Mouse (Mus musculus): ENCODE data around the gene Sec14l2. TPM values are rescaled to one million over a fixed set of nuclear protein-coding genes. Genes with fewer than 3 reads are reported as not detected.

The Sec14l2 gene
- polyA plus RNA-seq, 2 experiments = 4.5 to 9.5 TPM

GRCm38 (mm10) chr11:4148536-4149156 lies 25.4 kb upstream of the Sec14l2 start:
- no peak overlapping the region for H3K27ac ChIP-seq
- no peak overlapping the region for H3K4me3 ChIP-seq (ENCODE audit: insufficient read depth in 1 of 2, low read depth in 2 of 2, low read length in 2 of 2)
- no peaks in the 10 kb centered on the region for H3K27me3 ChIP-seq (ENCODE audit: control insufficient read depth, insufficient read depth, low read length)
- 69% methylated on average over 9 of the region's 9 CpGs for WGBS (ENCODE audit: insufficient replicate concordance)
- no peaks in the 10 kb centered on the region for H3K4me1 ChIP-seq (replicated peaks; ENCODE audit: control insufficient read depth in 2 of 2, insufficient read depth in 2 of 2, low read length in 1 of 2)
- no peak overlapping the region for H3K4me2 ChIP-seq (ENCODE audit: low read depth)
- TF ChIP-seq CTCF (IDR thresholded peaks at IDR 0.05; ENCODE audit: low read depth) (no peak), EP300 (IDR thresholded peaks at IDR 0.05; ENCODE audit: low read depth) (no peak)
- no peaks in the 10 kb centered on the region for H3K9me3 ChIP-seq (ENCODE audit: control insufficient read depth, low read length)
- no peak overlapping the region for H3K9ac ChIP-seq (replicated peaks)
- H3K36me3 ChIP-seq (replicated peaks; ENCODE audit: control insufficient read depth, insufficient read depth, low read depth) = no peaks in the 10 kb centered on the region
- DNase-seq (ENCODE audit: low read depth in 3 of 3, low spot score in 3 of 3) (no peak), ATAC-seq (ENCODE audit: insufficient read depth) (no peak)

- H3K9me3 ChIP-seq (ENCODE audit: control insufficient read depth, low read length) = no peaks in the 10 kb centered on the region
- no peak for ATAC-seq (ENCODE audit: insufficient read depth)
- H3K27ac ChIP-seq = no peak overlapping the region
- TF ChIP-seq CTCF (IDR thresholded peaks at IDR 0.05; ENCODE audit: low read depth) (no peak), EP300 (IDR thresholded peaks at IDR 0.05; ENCODE audit: low read depth) (no peak)
- no peaks in the 10 kb centered on the region for H3K27me3 ChIP-seq (ENCODE audit: control insufficient read depth, insufficient read depth, low read length)
- no peak overlapping the region for H3K4me2 ChIP-seq (ENCODE audit: low read depth)
- H3K36me3 ChIP-seq (replicated peaks; ENCODE audit: control insufficient read depth, insufficient read depth, low read depth) = no peaks in the 10 kb centered on the region
- DNase-seq (ENCODE audit: low read depth in 3 of 3, low spot score in 3 of 3) = no peak
- H3K4me3 ChIP-seq (ENCODE audit: insufficient read depth in 1 of 2, low read depth in 2 of 2, low read length in 2 of 2) = no peak overlapping the region
- no peak overlapping the region for H3K9ac ChIP-seq (replicated peaks)
- H3K4me1 ChIP-seq (replicated peaks; ENCODE audit: control insufficient read depth in 2 of 2, insufficient read depth in 2 of 2, low read length in 1 of 2) = no peaks in the 10 kb centered on the region
- WGBS (ENCODE audit: insufficient replicate concordance) = 71% methylated on average over 5 of the region's 5 CpGs
Observed at GRCm38 (mm10) chr11:4148120-4148519, 24.9 kb upstream of the Sec14l2 start.

GRCm38 (mm10) chr11:4147098-4147497 lies 23.9 kb upstream of the Sec14l2 start:
- no peaks in the 10 kb centered on the region for H3K4me1 ChIP-seq (replicated peaks; ENCODE audit: control insufficient read depth in 2 of 2, insufficient read depth in 2 of 2, low read length in 1 of 2)
- H3K27me3 ChIP-seq (ENCODE audit: control insufficient read depth, insufficient read depth, low read length) = no peaks in the 10 kb centered on the region
- no peaks in the 10 kb centered on the region for H3K9me3 ChIP-seq (ENCODE audit: control insufficient read depth, low read length)
- ATAC-seq (ENCODE audit: insufficient read depth) = no peak
- no peak overlapping the region for H3K27ac ChIP-seq
- no peak overlapping the region for H3K4me2 ChIP-seq (ENCODE audit: low read depth)
- H3K4me3 ChIP-seq (ENCODE audit: insufficient read depth in 1 of 2, low read depth in 2 of 2, low read length in 2 of 2) = no peak overlapping the region
- H3K9ac ChIP-seq (replicated peaks) = no peak overlapping the region
- H3K36me3 ChIP-seq (replicated peaks; ENCODE audit: control insufficient read depth, insufficient read depth, low read depth) = no peaks in the 10 kb centered on the region
- WGBS (ENCODE audit: insufficient replicate concordance) = 78% methylated on average over 10 of the region's 10 CpGs
- no peak for DNase-seq (ENCODE audit: low read depth in 3 of 3, low spot score in 3 of 3)
- TF ChIP-seq EP300 (IDR thresholded peaks at IDR 0.05; ENCODE audit: low read depth) = no peak
- no peak for TF ChIP-seq CTCF (IDR thresholded peaks at IDR 0.05; ENCODE audit: low read depth)

GRCm38 (mm10) chr11:4146381-4146780 lies 23.2 kb upstream of the Sec14l2 start:
- Histone ChIP-seq H3K4me2 (ENCODE audit: low read depth) (no peak overlapping the region), H3K4me1 (replicated peaks; ENCODE audit: control insufficient read depth in 2 of 2, insufficient read depth in 2 of 2, low read length in 1 of 2) (no peaks in the 10 kb centered on the region), H3K9ac (replicated peaks) (no peak overlapping the region), H3K27ac (no peak overlapping the region), H3K36me3 (replicated peaks; ENCODE audit: control insufficient read depth, insufficient read depth, low read depth) (no peaks in the 10 kb centered on the region), H3K4me3 (ENCODE audit: insufficient read depth in 1 of 2, low read depth in 2 of 2, low read length in 2 of 2) (no peak overlapping the region), H3K27me3 (ENCODE audit: control insufficient read depth, insufficient read depth, low read length) (no peaks in the 10 kb centered on the region), H3K9me3 (ENCODE audit: control insufficient read depth, low read length) (no peaks in the 10 kb centered on the region)
- WGBS (ENCODE audit: insufficient replicate concordance) = 70% methylated on average over 6 of the region's 6 CpGs
- DNase-seq (ENCODE audit: low read depth in 3 of 3, low spot score in 3 of 3) (no peak), ATAC-seq (ENCODE audit: insufficient read depth) (no peak)
- TF ChIP-seq CTCF (IDR thresholded peaks at IDR 0.05; ENCODE audit: low read depth) = no peak
- TF ChIP-seq EP300 (IDR thresholded peaks at IDR 0.05; ENCODE audit: low read depth) = no peak

- TF ChIP-seq EP300 (IDR thresholded peaks at IDR 0.05; ENCODE audit: low read depth) (no peak), CTCF (IDR thresholded peaks at IDR 0.05; ENCODE audit: low read depth) (no peak)
- H3K4me2 ChIP-seq (ENCODE audit: low read depth) = no peak overlapping the region
- no peaks in the 10 kb centered on the region for H3K27me3 ChIP-seq (ENCODE audit: control insufficient read depth, insufficient read depth, low read length)
- H3K27ac ChIP-seq = no peak overlapping the region
- 80% methylated on average over 21 of the region's 21 CpGs for WGBS (ENCODE audit: insufficient replicate concordance)
- H3K9ac ChIP-seq (replicated peaks) = no peak overlapping the region
- H3K36me3 ChIP-seq (replicated peaks; ENCODE audit: control insufficient read depth, insufficient read depth, low read depth) = no peaks in the 10 kb centered on the region; the same call in 1 of the 2 replicates
- ATAC-seq (ENCODE audit: insufficient read depth) = no peak
- H3K9me3 ChIP-seq (ENCODE audit: control insufficient read depth, low read length) = no peaks in the 10 kb centered on the region
- H3K4me1 ChIP-seq (replicated peaks; ENCODE audit: control insufficient read depth in 2 of 2, insufficient read depth in 2 of 2, low read length in 1 of 2) = no peaks in the 10 kb centered on the region
- no peak overlapping the region for H3K4me3 ChIP-seq (ENCODE audit: insufficient read depth in 1 of 2, low read depth in 2 of 2, low read length in 2 of 2)
- no peak for DNase-seq (ENCODE audit: low read depth in 3 of 3, low spot score in 3 of 3)
Observed at GRCm38 (mm10) chr11:4143281-4144062, 20.3 kb upstream of the Sec14l2 start.
